Comparison of ENCODE assay signal across 11 mouse cellular contexts in genomic region chr4:90170890-90171483, GRCm38 (mm10). TPM values are rescaled to one million over a fixed set of nuclear protein-coding genes. Genes with fewer than 3 reads are reported as not detected.
DNase-seq lines count a peak whose midpoint lies in the region; ATAC-seq and TF ChIP-seq lines count a peak whose summit lies in the region.
"Had no signal": no experiment of that assay in that cellular context is flagged by ENCODE, and none has a peak within 500 bp of the region (broad histone marks: within the 10 kb centered on the region; RNA-seq: fewer than 3 reads in every experiment).

No protein-coding gene starts in this region.

- no peak overlapping the region for H3K27ac ChIP-seq in neural tube, embryonic 14.5 days (ENCODE audit: low read depth, low read length)
- no peak overlapping the region for H3K27ac ChIP-seq in hindbrain, postnatal 0 days
- H3K27ac ChIP-seq in stomach, postnatal 0 days (replicated peaks): no peak overlapping the region

- peak; percentile 18 to 29 for DNase-seq in cerebellum, postnatal 14 days
- DNase-seq in cerebellum, postnatal 36 days: no peak
- no peak for DNase-seq in neural tube, embryonic 10.5 days (ENCODE audit: extremely low spot score, low spot score)
- peak; percentile 82 for DNase-seq in hindbrain, postnatal 0 days (ENCODE audit: low spot score)
- DNase-seq in stomach, postnatal 0 days (ENCODE audit: low spot score): no peak
- no peak for DNase-seq in lung, postnatal 36 days
- no peak for DNase-seq in adrenal gland, adult 2 months
- DNase-seq: kidney, adult 11 months had no signal

- H3K27me3 ChIP-seq in neural tube, embryonic 14.5 days (ENCODE audit: control insufficient read depth, insufficient read depth, low read length): no peaks in the 10 kb centered on the region
- no peaks in the 10 kb centered on the region for H3K27me3 ChIP-seq in hindbrain, postnatal 0 days (ENCODE audit: insufficient read depth, low read length)
- H3K27me3 ChIP-seq in stomach, postnatal 0 days (ENCODE audit: control insufficient read depth, insufficient read depth, low read length): no peaks in the 10 kb centered on the region

- no peaks in the 10 kb centered on the region for H3K4me1 ChIP-seq in neural tube, embryonic 14.5 days (ENCODE audit: control insufficient read depth, insufficient read depth, low read length)
- H3K4me1 ChIP-seq in hindbrain, postnatal 0 days (ENCODE audit: insufficient read depth, low read length): no peaks in the 10 kb centered on the region
- H3K4me1 ChIP-seq in stomach, postnatal 0 days (replicated peaks; ENCODE audit: control insufficient read depth, insufficient read depth): no peaks in the 10 kb centered on the region

- no peak overlapping the region for H3K9ac ChIP-seq in neural tube, embryonic 14.5 days (replicated peaks; ENCODE audit: low read depth, low read length)
- H3K9ac ChIP-seq in hindbrain, postnatal 0 days (replicated peaks; ENCODE audit: low read length): no peak overlapping the region
- no peak overlapping the region for H3K9ac ChIP-seq in stomach, postnatal 0 days (ENCODE audit: low read length)

- no peak for TF ChIP-seq EP300 in stomach, postnatal 0 days (optimal IDR thresholded peaks at IDR 0.05)

- H3K4me2 ChIP-seq in neural tube, embryonic 14.5 days (ENCODE audit: low read depth, low read length): no peak overlapping the region
- H3K4me2 ChIP-seq in hindbrain, postnatal 0 days (ENCODE audit: low read depth, low read length): no peak overlapping the region
- H3K4me2 ChIP-seq in stomach, postnatal 0 days (replicated peaks; ENCODE audit: low read depth): no peak overlapping the region

- 83% methylated on average over 3 of the region's 3 CpGs for WGBS in neural tube, embryonic 14.5 days
- WGBS in hindbrain, postnatal 0 days: 66% methylated on average over 3 of the region's 3 CpGs
- WGBS in stomach, postnatal 0 days: 76% methylated on average over 3 of the region's 3 CpGs

- ATAC-seq in neural tube, embryonic 14.5 days (ENCODE audit: low read depth): peak; percentile 78; the same call in 1 of the 2 replicates
- peak; percentile 71; the same call in 1 of the 2 replicates for ATAC-seq in hindbrain, postnatal 0 days
- no peak for ATAC-seq in stomach, postnatal 0 days (ENCODE audit: low FRiP score, low TSS enrichment)

- H3K4me3 ChIP-seq in neural tube, embryonic 14.5 days (ENCODE audit: low read depth, low read length): no peak overlapping the region
- no peak overlapping the region for H3K4me3 ChIP-seq in hindbrain, postnatal 0 days (ENCODE audit: low read length)
- H3K4me3 ChIP-seq in stomach, postnatal 0 days (ENCODE audit: low read depth, low read length): no peak overlapping the region

- H3K9me3 ChIP-seq in neural tube, embryonic 14.5 days (ENCODE audit: control insufficient read depth, low read length): no peaks in the 10 kb centered on the region
- no peaks in the 10 kb centered on the region for H3K9me3 ChIP-seq in hindbrain, postnatal 0 days (ENCODE audit: low read length)
- H3K9me3 ChIP-seq in stomach, postnatal 0 days (ENCODE audit: control insufficient read depth, low read length): no peaks in the 10 kb centered on the region

- TF ChIP-seq CTCF in hindbrain, postnatal 0 days (IDR thresholded peaks at IDR 0.05; ENCODE audit: low read depth): peak; percentile 79
- peak; percentile 60 for TF ChIP-seq CTCF in stomach, postnatal 0 days (IDR thresholded peaks at IDR 0.05; ENCODE audit: low read depth)

- no peaks in the 10 kb centered on the region for H3K36me3 ChIP-seq in neural tube, embryonic 14.5 days (ENCODE audit: control insufficient read depth, insufficient read depth, low read length)
- H3K36me3 ChIP-seq in hindbrain, postnatal 0 days (ENCODE audit: insufficient read depth, low read length): no peaks in the 10 kb centered on the region
- H3K36me3 ChIP-seq in stomach, postnatal 0 days (ENCODE audit: control insufficient read depth, insufficient read depth, low read length): no peaks in the 10 kb centered on the region

RNA-seq across cellular contexts. Expression of gene Zfp352, which starts 47.6 kb away (rescaled TPM):
- polyA plus RNA-seq in neural tube, embryonic 14.5 days (2014; fragmentation: Nextera tagmentation; extraction: Ambion mirVana): not detected in 2 replicates
- not detected in 2 replicates for total RNA-seq in hindbrain, postnatal 0 days (2014; rRNA removed)
- polyA plus RNA-seq in hindbrain, postnatal 0 days (2015; fragmentation: Nextera tagmentation; extraction: Ambion mirVana): not detected in 2 replicates
- 0.05 TPM in 1 of 2 replicates, not detected in the other for polyA plus RNA-seq in stomach, postnatal 0 days (2015; fragmentation: Nextera tagmentation; extraction: Ambion mirVana)
- not detected for total RNA-seq in adrenal gland, adult 2 months (2021)
- not detected in 2 replicates for polyA plus RNA-seq in adrenal gland, adult 2 months (2012; rRNA removed)
- total RNA-seq: gastrocnemius, adult 18-20 months had no signal
- polyA plus RNA-seq: lung, embryonic 16.5 days had no signal

Comparison
In these comparisons a context has a peak if more than half of its experiments do, and no peak if none do; other contexts are left out.
1. DNase-seq: peak in cerebellum, postnatal 14 days (2 of 2) and hindbrain, postnatal 0 days (single experiment); none in cerebellum, postnatal 36 days (0 of 2), neural tube, embryonic 10.5 days (single experiment), stomach, postnatal 0 days (single experiment), lung, postnatal 36 days (single experiment) and adrenal gland, adult 2 months (single experiment).